Mouse (Mus musculus): ENCODE measurements around the gene Pth2r. TPM values are rescaled to one million over a fixed set of nuclear protein-coding genes. Genes with fewer than 3 reads are reported as not detected.

The Pth2r gene
- total RNA-seq (2023) = not detected

GRCm38 (mm10) chr1:65281756-65282155 is at the start of gene Pth2r:
TSS of gene Pth2r (plus strand) at chr1:65282056.

Other genes starting within 250 kb of the Pth2r start
- gene Akr1cl, start 249.3 kb upstream of the Pth2r start, total RNA-seq (2023) = not detected
- gene Cryge, start 230.9 kb upstream of the Pth2r start, total RNA-seq (2023) = not detected
- not detected for gene Crygd, start 218.6 kb upstream of the Pth2r start, total RNA-seq (2023)
- gene Crygc, start 208.4 kb upstream of the Pth2r start, total RNA-seq (2023) = not detected
- gene Crygb, start 199.8 kb upstream of the Pth2r start, total RNA-seq (2023) = not detected
- gene Cryga, start 178.7 kb upstream of the Pth2r start, total RNA-seq (2023) = not detected
- gene Gm28845, start 162.5 kb upstream of the Pth2r start, total RNA-seq (2023) = not detected
- gene D630023F18Rik, start 158.8 kb upstream of the Pth2r start, total RNA-seq (2023) = not detected
- gene Idh1, start 95.6 kb upstream of the Pth2r start, total RNA-seq (2023) = 5.4 TPM
- gene Pikfyve, start 95.4 kb upstream of the Pth2r start, total RNA-seq (2023) = 40.3 TPM